Mouse (Mus musculus): Measurements from ENCODE around the gene Slc48a1. TPM values are rescaled to one million over a fixed set of nuclear protein-coding genes. Genes with fewer than 3 reads are reported as not detected.

The Slc48a1 gene
- polyA plus RNA-seq, 1 experiment from 2014 or later, result 34.2 TPM

DNA sequence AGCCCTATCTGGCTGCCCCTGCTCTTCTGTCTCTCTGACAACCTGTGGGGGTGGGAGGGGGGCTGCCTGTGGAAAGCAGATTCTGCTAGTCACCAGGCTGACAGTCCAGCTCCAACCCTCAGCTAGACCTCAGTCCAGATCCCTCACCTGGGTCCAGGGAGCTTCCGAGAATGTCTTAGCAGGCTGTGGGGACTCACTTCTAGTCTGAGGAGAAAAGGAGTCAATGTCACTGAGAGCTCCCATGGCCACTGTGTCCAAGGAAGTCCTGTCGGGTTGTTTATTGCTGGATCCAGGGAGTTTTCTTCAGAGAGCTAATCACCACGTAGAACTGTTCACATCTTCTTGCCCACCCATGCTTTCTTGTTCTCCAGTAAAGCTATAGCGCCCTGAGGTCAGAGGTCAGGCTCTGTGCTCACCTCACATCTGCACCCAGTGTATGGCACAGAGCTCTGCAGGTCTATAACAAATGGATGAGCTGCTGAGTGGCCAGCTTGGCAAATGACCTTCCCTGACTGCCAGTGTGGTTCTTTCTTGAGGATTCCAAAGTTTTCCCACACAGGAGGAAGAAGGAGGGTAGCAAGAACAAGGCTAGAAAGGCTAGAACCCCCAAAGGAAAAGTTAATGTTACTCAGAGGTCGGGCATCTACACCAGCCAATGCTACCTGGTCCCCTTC lies 48.4 kb downstream of the Slc48a1 start:
- Histone ChIP-seq H3K27me3 (no peaks in the 10 kb centered on the region), H3K36me3 (peaks cover 6% of the 10 kb centered on the region; the same call in 1 of the 2 replicates), H3K4me2 (no peak overlapping the region), H3K9me3 (no peaks in the 10 kb centered on the region), H3K9ac (replicated peaks) (peak overlapping the region; percentile 48; the same call in 1 of the 2 replicates), H3K4me3 (replicated peaks) (no peak overlapping the region), H3K4me1 (replicated peaks) (peaks cover 87% of the 10 kb centered on the region), H3K27ac (no peak overlapping the region)
- 47% methylated on average over 5 of the region's 5 CpGs for WGBS
- no peak for ATAC-seq (ENCODE audit: insufficient number of reproducible peaks, insufficient read depth, low FRiP score, low TSS enrichment, low read depth)

DNA sequence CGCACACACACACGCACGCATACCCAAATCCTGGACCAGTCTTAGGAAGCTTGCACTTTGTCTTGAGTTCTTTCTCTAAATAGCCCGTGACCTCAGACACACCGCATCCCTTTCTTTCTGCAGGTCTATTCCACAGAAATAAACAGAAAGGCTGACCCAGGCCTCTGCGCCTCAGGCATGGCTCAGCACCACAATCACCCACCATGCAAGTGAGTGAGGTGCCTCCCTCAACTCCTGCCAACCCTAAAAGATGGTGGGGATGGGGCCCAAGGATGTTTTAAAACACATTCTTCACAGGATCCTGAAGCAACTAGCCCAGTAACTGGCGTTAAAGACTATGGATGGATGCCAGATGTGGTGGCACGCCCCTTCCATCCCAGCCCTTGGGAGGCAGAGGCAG lies 49.1 kb downstream of the Slc48a1 start:
- H3K9ac ChIP-seq (replicated peaks), result no peak overlapping the region
- H3K4me3 ChIP-seq (replicated peaks), result no peak overlapping the region
- H3K27ac ChIP-seq, result no peak overlapping the region
- peaks cover 86% of the 10 kb centered on the region for H3K4me1 ChIP-seq (replicated peaks)
- no peaks in the 10 kb centered on the region for H3K27me3 ChIP-seq
- ATAC-seq (ENCODE audit: insufficient number of reproducible peaks, insufficient read depth, low FRiP score, low TSS enrichment, low read depth), result no peak
- H3K4me2 ChIP-seq, result no peak overlapping the region
- WGBS, result 90% methylated on average over 8 of the region's 8 CpGs
- no peaks in the 10 kb centered on the region for H3K9me3 ChIP-seq
- peaks cover 6% of the 10 kb centered on the region; the same call in 1 of the 2 replicates for H3K36me3 ChIP-seq

DNA sequence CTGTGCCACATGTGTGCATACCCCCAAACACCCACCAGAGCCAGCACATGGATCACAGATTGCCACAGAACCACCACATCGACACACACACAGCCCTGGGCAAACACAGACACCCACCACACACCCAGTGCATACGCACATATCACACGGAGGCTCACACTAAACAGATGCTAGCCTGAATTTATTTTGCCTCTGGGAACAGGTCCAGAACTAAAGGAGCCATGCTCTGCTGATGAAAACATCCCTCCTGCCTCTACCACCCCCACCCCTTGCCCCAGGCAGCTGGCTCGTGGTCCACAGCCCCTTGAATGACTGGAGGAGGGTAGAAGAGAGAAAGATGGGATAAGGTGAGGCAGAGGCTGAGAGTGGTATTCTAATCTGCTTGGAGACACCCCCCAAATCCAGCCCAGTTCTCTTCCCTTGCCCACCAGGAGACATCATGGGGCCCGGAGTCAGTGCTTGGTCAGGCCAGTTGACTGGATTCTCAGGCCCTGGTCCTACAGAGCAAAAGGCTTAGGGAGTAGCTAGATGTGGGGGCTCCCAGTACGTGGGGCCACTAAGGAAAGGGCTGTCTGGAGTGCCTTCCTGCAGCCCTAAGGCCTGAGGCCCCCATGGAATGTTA lies 50.0 kb downstream of the Slc48a1 start:
- H3K27ac ChIP-seq, result peak overlapping the region; percentile 98
- H3K27me3 ChIP-seq, result no peaks in the 10 kb centered on the region
- no peak for ATAC-seq (ENCODE audit: insufficient number of reproducible peaks, insufficient read depth, low FRiP score, low TSS enrichment, low read depth)
- H3K4me3 ChIP-seq (replicated peaks), result peak overlapping the region; percentile 3; the same call in 1 of the 2 replicates
- H3K4me2 ChIP-seq, result peak overlapping the region; percentile 72
- no peaks in the 10 kb centered on the region for H3K9me3 ChIP-seq
- WGBS, result 45% methylated on average over 6 of the region's 6 CpGs
- H3K9ac ChIP-seq (replicated peaks), result no peak overlapping the region
- peaks cover 82% of the 10 kb centered on the region for H3K4me1 ChIP-seq (replicated peaks)
- H3K36me3 ChIP-seq, result peaks cover 6% of the 10 kb centered on the region; the same call in 1 of the 2 replicates

- no peaks in the 10 kb centered on the region for H3K9me3 ChIP-seq
- no peaks in the 10 kb centered on the region for H3K27me3 ChIP-seq
- peak overlapping the region; percentile 72 for H3K4me2 ChIP-seq
- peaks cover 78% of the 10 kb centered on the region for H3K4me1 ChIP-seq (replicated peaks)
- peaks cover 4% of the 10 kb centered on the region; the same call in 1 of the 2 replicates for H3K36me3 ChIP-seq
- H3K4me3 ChIP-seq (replicated peaks), result no peak overlapping the region
- no peak overlapping the region for H3K9ac ChIP-seq (replicated peaks)
- peak overlapping the region; percentile 98; the same call in 1 of the 2 replicates for H3K27ac ChIP-seq
- ATAC-seq (ENCODE audit: insufficient number of reproducible peaks, insufficient read depth, low FRiP score, low TSS enrichment, low read depth), result no peak
- WGBS, result 49% methylated on average over 5 of the region's 5 CpGs
Measured at GRCm38 (mm10) chr15:97828901-97829338, 50.6 kb downstream of the Slc48a1 start.

- peak overlapping the region; percentile 98 for H3K27ac ChIP-seq
- no peaks in the 10 kb centered on the region for H3K9me3 ChIP-seq
- no peaks in the 10 kb centered on the region for H3K36me3 ChIP-seq
- 56% methylated on average over 2 of the region's 2 CpGs for WGBS
- peak overlapping the region; percentile 95; the same call in 1 of the 2 replicates for H3K4me3 ChIP-seq (replicated peaks)
- no peaks in the 10 kb centered on the region for H3K27me3 ChIP-seq
- peaks cover 73% of the 10 kb centered on the region for H3K4me1 ChIP-seq (replicated peaks)
- peak overlapping the region; percentile 100 for H3K9ac ChIP-seq (replicated peaks)
- H3K4me2 ChIP-seq, result peak overlapping the region; percentile 72
- ATAC-seq (ENCODE audit: insufficient number of reproducible peaks, insufficient read depth, low FRiP score, low TSS enrichment, low read depth), result no peak
Measured at GRCm38 (mm10) chr15:97829432-97829831, 51.1 kb downstream of the Slc48a1 start.

- Histone ChIP-seq H3K27ac (peak overlapping the region; percentile 98), H3K9ac (replicated peaks) (peak overlapping the region; percentile 100), H3K36me3 (no peaks in the 10 kb centered on the region), H3K4me1 (replicated peaks) (peaks cover 65% of the 10 kb centered on the region), H3K9me3 (no peaks in the 10 kb centered on the region), H3K27me3 (no peaks in the 10 kb centered on the region), H3K4me2 (peak overlapping the region; percentile 72), H3K4me3 (replicated peaks) (peak overlapping the region; percentile 95)
- 8% methylated on average over 12 of the region's 12 CpGs for WGBS
- no peak for ATAC-seq (ENCODE audit: insufficient number of reproducible peaks, insufficient read depth, low FRiP score, low TSS enrichment, low read depth)
Measured at GRCm38 (mm10) chr15:97830253-97830787, 52.0 kb downstream of the Slc48a1 start.

- under 1% methylated on average over 39 of the region's 39 CpGs for WGBS
- H3K36me3 ChIP-seq, result no peaks in the 10 kb centered on the region
- peaks cover 60% of the 10 kb centered on the region for H3K4me1 ChIP-seq (replicated peaks)
- H3K9ac ChIP-seq (replicated peaks), result peak overlapping the region; percentile 100
- H3K27ac ChIP-seq, result peak overlapping the region; percentile 98
- peak overlapping the region; percentile 95 for H3K4me3 ChIP-seq (replicated peaks)
- H3K9me3 ChIP-seq, result no peaks in the 10 kb centered on the region
- 0 out of 2 replicates have a peak, but pooled peaks have one; percentile 10 for ATAC-seq (ENCODE audit: insufficient number of reproducible peaks, insufficient read depth, low FRiP score, low TSS enrichment, low read depth)
- H3K4me2 ChIP-seq, result peak overlapping the region; percentile 72
- no peaks in the 10 kb centered on the region for H3K27me3 ChIP-seq
Measured at GRCm38 (mm10) chr15:97830788-97831241, 52.5 kb downstream of the Slc48a1 start.

- Histone ChIP-seq H3K4me1 (replicated peaks) (peaks cover 59% of the 10 kb centered on the region), H3K4me2 (peak overlapping the region; percentile 72), H3K9me3 (no peaks in the 10 kb centered on the region), H3K36me3 (no peaks in the 10 kb centered on the region), H3K4me3 (replicated peaks) (peak overlapping the region; percentile 95), H3K27me3 (no peaks in the 10 kb centered on the region), H3K27ac (peak overlapping the region; percentile 98), H3K9ac (replicated peaks) (peak overlapping the region; percentile 100)
- peak; percentile 74 for ATAC-seq (ENCODE audit: insufficient number of reproducible peaks, insufficient read depth, low FRiP score, low TSS enrichment, low read depth)
- WGBS, result 1% methylated on average over 61 of the region's 84 CpGs
Measured at GRCm38 (mm10) chr15:97831242-97831986, 53.1 kb downstream of the Slc48a1 start.

DNA sequence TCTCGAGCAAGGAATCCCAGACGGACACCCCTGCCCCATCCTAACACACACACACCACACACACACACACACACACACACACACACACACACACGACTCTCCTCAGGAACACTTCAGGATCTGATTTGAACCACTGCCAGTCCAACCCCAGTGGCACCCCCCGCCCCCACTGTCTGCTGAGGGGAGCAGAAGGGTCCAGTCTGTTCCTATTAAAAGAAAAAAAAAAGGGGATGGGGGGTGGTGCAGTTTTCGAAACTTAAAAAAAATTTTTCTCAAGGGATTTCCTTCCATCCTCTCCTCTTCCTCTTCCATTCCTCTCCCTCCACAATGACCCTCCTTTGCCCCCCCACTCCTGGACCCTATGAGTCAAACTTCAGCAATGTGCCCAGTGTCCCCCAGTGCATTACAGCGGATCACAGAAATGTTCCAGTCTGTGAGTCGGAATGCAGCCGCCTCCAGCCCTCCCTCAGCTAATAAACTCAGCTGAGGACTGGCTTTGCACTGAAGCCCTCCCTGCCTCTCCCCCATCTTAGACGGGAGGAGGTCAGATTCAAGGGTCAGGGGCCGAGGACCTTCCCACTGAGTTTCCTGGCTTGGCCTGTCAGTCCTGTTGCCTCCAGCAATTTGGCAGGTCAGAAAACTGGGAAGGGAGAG lies 53.8 kb downstream of the Slc48a1 start:
- Histone ChIP-seq H3K4me3 (replicated peaks) (peak overlapping the region; percentile 95), H3K27me3 (no peaks in the 10 kb centered on the region), H3K4me1 (replicated peaks) (peaks cover 58% of the 10 kb centered on the region), H3K9ac (replicated peaks) (peak overlapping the region; percentile 100), H3K9me3 (no peaks in the 10 kb centered on the region), H3K36me3 (no peaks in the 10 kb centered on the region), H3K4me2 (peak overlapping the region; percentile 72), H3K27ac (peak overlapping the region; percentile 98)
- 2% methylated on average over 10 of the region's 10 CpGs for WGBS
- ATAC-seq (ENCODE audit: insufficient number of reproducible peaks, insufficient read depth, low FRiP score, low TSS enrichment, low read depth), result no peak; the same call in 1 of the 2 replicates

GRCm38 (mm10) chr15:97832764-97833479 lies 54.6 kb downstream of the Slc48a1 start:
- Histone ChIP-seq H3K27me3 (no peaks in the 10 kb centered on the region), H3K4me1 (replicated peaks) (peaks cover 61% of the 10 kb centered on the region), H3K36me3 (no peaks in the 10 kb centered on the region), H3K9me3 (no peaks in the 10 kb centered on the region), H3K27ac (peak overlapping the region; percentile 98), H3K9ac (replicated peaks) (0 out of 2 replicates have a peak overlapping the region, but pooled peaks have one; percentile 23), H3K4me2 (peak overlapping the region; percentile 72), H3K4me3 (replicated peaks) (no peak overlapping the region)
- 74% methylated on average over 9 of the region's 9 CpGs for WGBS
- ATAC-seq (ENCODE audit: insufficient number of reproducible peaks, insufficient read depth, low FRiP score, low TSS enrichment, low read depth), result no peak

Data from limb, embryonic 12.5 days (tissue).